Comparison of ENCODE assay signal across 10 mouse cellular contexts in genomic region chr2:90574536-90574935, GRCm38 (mm10). TPM values are rescaled to one million over a fixed set of nuclear protein-coding genes. Genes with fewer than 3 reads are reported as not detected.
DNase-seq lines count a peak whose midpoint lies in the region; ATAC-seq and TF ChIP-seq lines count a peak whose summit lies in the region.
"Had no signal": no experiment of that assay in that cellular context is flagged by ENCODE, and none has a peak within 500 bp of the region (broad histone marks: within the 10 kb centered on the region; RNA-seq: fewer than 3 reads in every experiment).

No protein-coding gene starts in this region.

- 0 out of 2 replicates have a peak, but pooled peaks have one; percentile 19 for ATAC-seq in liver, embryonic 15.5 days (ENCODE audit: insufficient read depth)
- ATAC-seq: Patski had no signal

- no peaks in the 10 kb centered on the region for H3K36me3 ChIP-seq in liver, embryonic 15.5 days (replicated peaks)
- H3K36me3 ChIP-seq: midbrain, embryonic 12.5 days had no signal

- peaks cover 61% of the 10 kb centered on the region for H3K4me1 ChIP-seq in liver, embryonic 15.5 days (replicated peaks)

- TF ChIP-seq CTCF in gastrocnemius, adult 2 months (IDR thresholded peaks at IDR 0.05) = no peak
- TF ChIP-seq CTCF in left cerebral cortex, adult 2 months (IDR thresholded peaks at IDR 0.05) = no peak

- H3K4me3 ChIP-seq in gastrocnemius, adult 2 months = peak overlapping the region; percentile 64
- peak overlapping the region; percentile 38 for H3K4me3 ChIP-seq in left cerebral cortex, adult 2 months
- peak overlapping the region; percentile 30 for H3K4me3 ChIP-seq in liver, embryonic 15.5 days (replicated peaks)
- H3K4me3 ChIP-seq: midbrain, embryonic 12.5 days had no signal

- H3K9ac ChIP-seq in liver, embryonic 15.5 days = no peak overlapping the region; the same call in 1 of the 2 replicates
- H3K9ac ChIP-seq: midbrain, embryonic 12.5 days had no signal

- WGBS in liver, embryonic 15.5 days (ENCODE audit: insufficient replicate concordance) = 22% methylated on average over 8 of the region's 8 CpGs

- intact Hi-C loops in gastrocnemius, adult 2 months (cut with DNase I) = no loop called here
- intact Hi-C loops in left cerebral cortex, adult 2 months (cut with DNase I) = no loop called here
- intact Hi-C loops in left cerebral cortex, postnatal 25 days (cut with DNase I) = no loop called here

- H3K9me3 ChIP-seq in liver, embryonic 15.5 days (replicated peaks) = no peaks in the 10 kb centered on the region
- H3K9me3 ChIP-seq: midbrain, embryonic 12.5 days had no signal

- H3K4me2 ChIP-seq in liver, embryonic 15.5 days = peak overlapping the region; percentile 58
- H3K4me2 ChIP-seq: midbrain, embryonic 12.5 days had no signal

- no peak for DNase-seq in gastrocnemius, adult 2 months
- no peak for DNase-seq in gastrocnemius, postnatal 4 days (ENCODE audit: low spot score in 2 of 2)
- peak in 1 of 2 experiments; percentile 10 for DNase-seq in left cerebral cortex, adult 2 months (ENCODE audit: extremely low spot score in 1 of 2, low spot score in 2 of 2)
- DNase-seq in left cerebral cortex, postnatal 25 days (ENCODE audit: low spot score in 2 of 2) = no peak
- DNase-seq in brain, adult 2 months (ENCODE audit: low read depth, low spot score) = peak; percentile 18
- no peak for DNase-seq in adrenal gland, postnatal 36 days
- no peak for DNase-seq in yolk sac, embryonic 10.5 days (ENCODE audit: low spot score)

- no peaks in the 10 kb centered on the region for H3K27me3 ChIP-seq in liver, embryonic 15.5 days
- H3K27me3 ChIP-seq: midbrain, embryonic 12.5 days; Patski had no signal

- H3K27ac ChIP-seq in gastrocnemius, adult 2 months = no peak overlapping the region; the same call in 1 of the 2 replicates
- H3K27ac ChIP-seq in left cerebral cortex, adult 2 months = peak overlapping the region; percentile 72; the same call in 1 of the 2 replicates
- peak overlapping the region; percentile 54 for H3K27ac ChIP-seq in liver, embryonic 15.5 days (replicated peaks)
- H3K27ac ChIP-seq: midbrain, embryonic 12.5 days had no signal

RNA-seq across cellular contexts. Expression of gene Ptprj, which starts 5.9 kb away (rescaled TPM):
- 1 to 10 TPM; 2.1 to 4.2 TPM for total RNA-seq in gastrocnemius, adult 2 months (2021)
- total RNA-seq in gastrocnemius, postnatal 4 days (2021) = 10 to 100 TPM; 12.5 to 12.7 TPM
- 100 to 1,000 TPM; 114 to 117 TPM for total RNA-seq in left cerebral cortex, adult 2 months (2021)
- 100 to 1,000 TPM; 116 to 122 TPM for total RNA-seq in left cerebral cortex, postnatal 25 days (2021)
- 2.0 and 2.7 TPM in 2 replicates for polyA plus RNA-seq in liver, embryonic 15.5 days (2015; fragmentation: Nextera tagmentation; extraction: Ambion mirVana)
- total RNA-seq in adrenal gland, postnatal 36 days (2021) = 10 to 100 TPM; 16.4 to 22.0 TPM

Comparison
In these comparisons a context has a peak if more than half of its experiments do, and no peak if none do; other contexts are left out.
1. RNA of gene Ptprj, which starts 5.9 kb away (total RNA-seq): 116 to 122 TPM in left cerebral cortex, postnatal 25 days and 114 to 117 TPM in left cerebral cortex, adult 2 months; 16.4 to 22.0 TPM in adrenal gland, postnatal 36 days, 12.5 to 12.7 TPM in gastrocnemius, postnatal 4 days and 2.1 to 4.2 TPM in gastrocnemius, adult 2 months; every median in the first group is over 4 times any median in the second.
2. Peak in every context shown above with its lines, with median percentiles within 50 percentile points of each other: H3K4me3 ChIP-seq.